Mouse (Mus musculus) naive thymus-derived CD4-positive, alpha-beta T cell, adult 2 months (primary cell): ENCODE data around the gene Fbxw9.

Experiments
- DNase-seq: peaks from one replicate; pipeline ENCODE4 v3.0.0-alpha.2; 2011; ENCODE audit warnings: low read depth

Gene Fbxw9

DNA sequence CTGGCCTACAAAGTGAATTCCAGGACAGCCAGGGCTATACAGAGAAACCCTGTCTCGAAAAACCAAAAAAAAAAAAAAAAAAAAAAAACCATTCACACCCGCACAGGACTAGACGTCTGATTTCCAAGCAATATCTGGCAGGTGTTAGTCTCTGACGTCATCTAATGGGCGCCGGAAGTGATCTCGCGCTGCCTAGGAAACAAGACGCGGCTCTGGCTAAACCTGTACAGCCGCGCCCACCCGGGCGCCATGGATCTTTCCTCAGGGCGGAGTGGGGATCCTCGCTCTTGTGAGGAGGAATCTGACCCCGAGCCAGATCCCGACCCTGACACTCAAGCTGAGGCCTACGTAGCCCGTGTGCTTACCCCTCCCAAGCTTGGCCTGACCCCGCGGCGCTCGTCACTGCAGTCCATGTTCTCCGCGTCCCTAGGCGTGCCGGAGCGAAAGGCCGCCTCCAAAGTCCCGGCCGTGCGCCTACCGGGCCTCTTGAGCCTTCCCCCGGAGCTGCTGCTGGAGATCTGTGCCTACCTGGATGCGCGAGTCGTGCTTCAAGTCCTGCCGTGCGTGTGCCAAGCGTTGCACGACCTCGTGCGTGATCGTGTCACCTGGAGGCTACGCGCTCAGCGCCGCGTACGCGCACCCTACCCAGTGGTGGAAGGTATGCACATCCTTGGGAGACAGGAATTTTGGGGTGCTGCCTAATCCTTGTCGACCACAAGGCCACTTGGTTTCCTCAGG, at the start of gene Fbxw9:
TSS of gene Fbxw9 (plus strand) at position 177 of the 738 bp plus-strand sequence.
- peak; percentile 92 for DNase-seq

DNA sequence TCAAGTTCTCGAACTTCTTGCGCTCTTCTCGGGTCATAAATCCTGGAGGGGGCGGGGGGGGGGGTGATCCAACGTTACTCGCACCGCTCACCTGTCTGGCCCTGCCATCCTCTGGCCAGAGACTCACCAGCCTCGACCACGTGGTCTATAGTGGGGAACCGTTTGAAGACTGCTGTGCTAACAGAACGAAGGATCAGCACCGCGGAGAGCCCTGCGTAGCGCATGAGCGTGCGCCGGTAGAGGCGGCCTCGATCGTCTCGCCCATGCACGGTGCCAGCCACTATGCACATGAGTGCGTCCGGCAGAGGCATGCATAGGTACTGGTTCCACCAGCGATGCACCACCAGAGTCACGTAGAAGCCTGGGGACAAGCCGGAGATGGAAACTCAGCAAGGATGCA, 48.6 kb upstream of the Fbxw9 start:
- DNase-seq, result no peak

DNA sequence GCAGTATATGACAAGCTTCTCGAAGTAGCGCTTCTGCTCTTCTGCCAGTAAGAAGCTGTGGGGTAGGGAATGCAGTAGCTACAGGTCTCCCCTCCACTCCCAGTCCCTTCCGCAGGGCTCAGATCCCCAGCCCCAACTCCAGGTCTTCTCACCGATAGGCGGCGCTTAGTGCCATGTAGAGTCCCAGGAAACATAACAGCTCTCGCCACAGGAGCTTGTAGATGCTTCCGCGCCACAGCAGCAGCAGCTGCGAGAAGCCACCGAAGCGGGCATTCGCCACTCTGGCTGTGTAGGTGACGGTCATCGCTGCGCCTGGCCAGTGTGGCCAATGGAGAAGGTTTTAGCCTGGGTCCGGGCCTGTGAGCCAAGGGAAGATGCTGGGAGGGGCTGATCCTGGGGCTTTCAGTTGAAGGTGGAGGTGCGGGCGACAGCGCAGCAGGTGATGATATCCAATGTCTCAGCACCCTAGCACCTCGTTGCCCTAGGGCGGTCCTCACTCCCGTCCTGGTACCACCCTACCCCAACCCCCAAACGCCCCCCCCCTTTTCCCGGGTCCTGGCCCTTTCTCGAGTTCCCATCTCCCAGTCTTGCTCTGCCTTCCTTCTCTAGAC, 46.5 kb upstream of the Fbxw9 start:
- DNase-seq, result peak; percentile 90

DNA sequence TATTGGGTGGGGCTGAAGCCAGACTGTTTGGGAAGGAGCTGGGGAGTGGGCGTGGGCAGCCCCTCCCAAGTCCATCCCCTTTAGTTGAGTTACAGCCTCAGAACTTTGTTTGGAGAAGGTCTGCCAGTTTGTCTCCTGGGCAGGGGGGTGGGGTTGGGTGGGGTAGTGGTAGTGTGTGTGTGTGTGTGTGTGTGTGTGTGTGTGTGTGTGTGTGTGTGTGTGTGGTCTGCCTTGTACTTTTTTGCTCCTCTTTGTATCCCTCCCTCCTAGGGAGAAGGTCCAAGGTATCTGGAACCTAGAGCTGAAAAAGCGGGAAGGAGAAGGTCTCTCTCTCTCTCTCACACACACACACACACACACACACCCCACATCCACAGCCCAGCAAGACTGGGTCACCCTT, 45.4 kb upstream of the Fbxw9 start, which contains the start of gene Best2:
TSS of gene Best2 (minus strand) at position 101 of the 400 bp plus-strand sequence.
- no peak for DNase-seq

DNA sequence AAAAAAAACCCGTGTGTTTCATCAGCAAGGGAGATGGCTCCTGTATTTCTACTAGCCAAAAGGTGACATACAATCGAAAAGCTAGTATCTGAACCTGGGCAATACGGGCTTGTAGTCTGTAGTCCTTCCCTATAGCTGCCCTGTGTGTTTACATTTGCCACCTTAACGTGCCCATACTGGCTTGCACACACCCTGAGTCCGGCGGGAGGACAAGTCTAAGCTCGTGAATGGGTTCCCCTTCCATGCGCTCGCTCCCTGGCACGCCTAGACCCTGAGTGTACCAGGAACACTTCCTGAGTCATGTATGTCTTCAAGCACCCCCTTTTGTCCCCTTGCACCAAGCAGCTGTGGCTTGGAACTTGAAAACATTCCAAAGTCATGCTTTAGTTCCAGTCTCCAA, 43.1 kb upstream of the Fbxw9 start:
- no peak for DNase-seq

DNA sequence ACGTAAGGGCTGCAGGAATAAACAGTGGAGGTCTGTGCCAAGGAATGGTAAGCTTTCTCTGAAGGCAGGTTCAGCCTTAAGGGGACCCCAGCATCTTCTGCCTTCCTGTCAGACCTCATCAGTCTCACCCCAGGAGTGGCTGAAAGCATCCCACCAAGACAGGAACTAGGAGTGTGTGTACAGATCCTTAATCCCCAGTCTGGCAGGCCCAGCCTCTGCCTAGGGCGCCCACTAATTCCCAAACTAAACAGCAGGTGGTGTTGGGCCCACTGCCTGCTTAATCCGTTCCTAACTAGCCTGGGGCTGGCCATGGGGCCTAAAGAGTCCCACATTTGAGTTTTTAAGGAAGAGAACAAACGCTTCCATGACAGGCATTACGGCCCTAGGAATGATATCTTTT, 42.6 kb upstream of the Fbxw9 start:
- no peak for DNase-seq

DNA sequence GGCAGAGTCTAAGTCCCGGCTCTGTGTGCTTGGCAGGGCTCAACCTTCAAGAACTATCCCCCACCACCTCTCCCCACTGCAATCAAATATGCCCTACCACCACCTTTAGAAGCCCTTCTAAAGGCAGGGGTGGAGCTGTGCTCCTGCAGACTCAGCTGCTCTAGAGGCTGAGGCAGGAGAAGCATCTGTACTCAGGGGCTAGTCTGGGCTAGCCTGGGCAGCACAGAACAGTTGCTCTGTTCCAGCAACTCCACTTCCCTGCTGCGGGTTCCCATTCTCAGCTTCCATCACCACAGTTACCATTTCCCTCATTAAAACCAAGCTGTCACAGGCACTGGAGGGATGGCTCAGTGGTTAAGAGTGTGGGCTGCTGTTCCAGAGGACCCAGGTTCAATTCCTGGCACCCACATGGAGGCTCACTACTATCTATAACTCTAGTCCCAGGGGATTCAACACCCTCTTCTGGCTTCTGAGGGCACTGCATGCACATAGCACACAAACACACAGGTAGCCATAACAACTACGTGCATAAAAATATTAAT, 38.3 kb upstream of the Fbxw9 start:
- no peak for DNase-seq

DNA sequence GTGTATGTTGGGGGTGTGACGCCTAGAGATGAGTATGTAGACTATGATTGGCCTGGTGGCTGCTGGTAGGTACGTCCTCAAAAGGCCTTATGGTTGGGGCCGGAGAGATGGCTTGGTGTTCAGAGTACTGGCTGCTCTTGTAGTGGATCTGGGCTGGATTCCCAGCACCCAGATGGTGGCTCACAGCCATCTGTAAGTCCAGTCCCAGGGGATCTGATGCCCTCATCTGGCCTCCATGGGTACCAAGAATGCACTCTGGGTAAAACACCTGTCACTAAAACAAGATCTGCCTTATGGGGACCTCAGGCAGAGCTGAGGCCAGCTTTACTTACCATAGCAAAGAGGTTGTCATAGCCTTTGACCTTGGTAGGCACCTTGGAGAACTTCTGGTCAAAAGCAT, 36.0 kb upstream of the Fbxw9 start:
- DNase-seq, result no peak

DNA sequence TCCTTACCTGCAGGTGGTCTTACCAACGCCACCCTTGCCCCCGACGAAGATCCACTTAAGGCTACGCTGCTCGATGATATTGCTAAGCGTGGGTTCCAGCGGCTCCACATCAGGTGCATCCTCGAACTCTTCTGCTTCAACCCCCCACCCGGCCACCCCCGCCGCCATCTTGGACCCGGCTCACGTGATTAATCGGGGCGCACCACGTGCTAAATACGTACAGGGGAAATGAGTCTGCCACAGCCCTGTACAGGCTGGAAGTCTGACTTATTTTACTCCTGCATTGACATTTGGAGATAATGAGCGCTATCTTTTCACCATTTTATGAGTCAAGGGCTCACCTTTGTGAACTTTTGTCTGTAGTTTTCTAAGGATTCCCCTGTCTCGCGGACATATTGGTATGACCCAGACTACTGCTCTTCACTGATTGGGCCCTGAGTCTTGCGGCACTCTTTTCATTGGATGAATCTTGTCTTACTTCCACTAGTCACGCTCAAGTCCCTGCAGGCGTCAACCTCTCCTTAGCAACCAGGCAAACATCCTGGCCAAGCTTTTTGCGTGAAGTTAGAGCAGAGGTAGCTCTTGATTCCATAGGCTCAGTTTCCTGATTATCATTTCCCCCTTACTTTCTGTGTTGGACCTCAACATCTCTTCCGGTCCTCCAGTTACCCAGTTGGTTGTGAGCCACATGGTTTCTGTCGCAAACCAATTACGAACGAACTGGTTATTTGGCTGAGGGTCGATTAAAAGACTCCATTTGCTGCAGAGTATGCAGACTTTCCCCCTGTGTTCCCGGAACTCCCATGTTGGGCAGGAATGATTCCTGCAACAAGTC, 34.5 kb upstream of the Fbxw9 start, which contains the start of gene Asna1:
TSS of gene Asna1 (minus strand) at position 184 of the 835 bp plus-strand sequence.
- DNase-seq, result peak; percentile 97

DNA sequence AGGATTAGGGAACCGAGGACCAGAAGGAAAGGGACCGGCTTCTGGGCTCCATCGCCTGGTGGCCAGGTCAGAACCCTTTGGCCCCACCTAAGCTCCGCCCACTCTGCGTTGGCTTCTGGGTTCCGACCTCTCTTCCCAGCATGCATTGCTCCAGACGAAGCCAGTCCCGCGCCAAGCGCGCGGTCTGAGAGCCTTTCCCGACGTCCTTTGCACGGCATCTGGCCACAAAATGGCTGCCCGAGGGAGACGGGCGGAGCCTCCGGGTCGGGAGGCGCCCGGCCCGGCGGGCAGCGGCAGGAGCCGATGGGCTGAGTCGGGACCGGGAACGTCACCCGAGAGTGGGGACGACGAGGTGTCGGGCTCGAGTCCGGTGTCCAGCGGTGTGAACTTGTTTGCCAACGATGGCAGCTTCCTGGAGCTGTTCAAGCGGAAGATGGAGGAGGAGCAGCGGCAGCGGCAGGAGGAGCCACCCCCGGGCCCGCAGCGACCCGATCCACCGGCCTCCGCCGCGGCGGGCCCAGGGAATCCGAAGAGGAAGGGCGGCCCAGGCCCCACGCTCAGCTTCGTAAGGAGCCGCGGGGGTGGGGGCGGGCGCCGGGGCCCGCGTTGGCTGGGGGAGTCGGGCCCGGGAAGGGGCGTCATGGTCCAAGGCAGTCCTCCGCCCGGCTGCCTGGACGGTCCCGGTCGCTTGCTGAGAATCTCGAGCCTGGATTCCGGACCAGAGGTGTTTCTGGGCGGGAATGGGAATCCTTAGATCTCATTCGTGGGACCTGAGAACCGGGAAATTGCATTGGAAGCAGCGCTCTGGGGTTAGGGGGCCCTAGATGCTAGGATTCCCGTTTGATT, 33.0 kb upstream of the Fbxw9 start, which contains the start of gene Trir:
TSS of gene Trir (plus strand) at position 154 of the 846 bp plus-strand sequence.
- DNase-seq, result peak; percentile 93

DNA sequence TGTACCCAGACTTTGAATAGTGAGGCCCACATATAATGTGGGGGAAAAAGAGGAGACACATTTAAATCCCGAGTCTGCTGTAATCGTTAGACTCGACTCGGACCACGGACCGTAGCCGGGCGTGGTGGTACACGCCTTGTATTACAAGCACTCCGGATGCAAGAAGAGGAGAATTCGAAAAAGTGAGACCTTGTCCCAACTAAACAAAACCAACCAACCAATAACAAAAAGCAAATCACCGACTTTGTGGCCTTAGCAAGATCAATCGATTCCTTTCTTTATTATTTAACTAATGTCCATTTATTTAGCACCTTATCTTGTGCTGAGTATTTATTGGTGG, 32.4 kb upstream of the Fbxw9 start:
- DNase-seq, result no peak

DNA sequence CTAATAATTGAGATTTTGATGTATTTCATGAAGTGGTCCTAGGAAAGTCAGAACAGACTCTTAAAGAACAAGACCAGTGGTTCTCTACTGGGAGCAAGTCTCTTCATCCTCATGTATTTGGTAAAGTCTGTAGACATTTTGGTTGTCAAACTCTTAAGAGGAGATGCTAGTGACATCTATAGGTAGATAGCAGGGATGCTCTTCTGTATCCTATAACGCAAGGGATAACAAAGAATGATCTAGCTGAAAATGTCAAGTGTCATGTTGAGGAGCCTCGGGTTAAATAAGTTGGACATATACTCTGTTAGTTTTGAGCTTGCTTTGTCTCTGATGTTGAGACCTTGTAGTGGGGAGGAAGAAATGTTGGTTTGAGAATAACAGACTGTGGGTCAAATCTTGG, 31.9 kb upstream of the Fbxw9 start:
- DNase-seq, result peak; percentile 47

DNA sequence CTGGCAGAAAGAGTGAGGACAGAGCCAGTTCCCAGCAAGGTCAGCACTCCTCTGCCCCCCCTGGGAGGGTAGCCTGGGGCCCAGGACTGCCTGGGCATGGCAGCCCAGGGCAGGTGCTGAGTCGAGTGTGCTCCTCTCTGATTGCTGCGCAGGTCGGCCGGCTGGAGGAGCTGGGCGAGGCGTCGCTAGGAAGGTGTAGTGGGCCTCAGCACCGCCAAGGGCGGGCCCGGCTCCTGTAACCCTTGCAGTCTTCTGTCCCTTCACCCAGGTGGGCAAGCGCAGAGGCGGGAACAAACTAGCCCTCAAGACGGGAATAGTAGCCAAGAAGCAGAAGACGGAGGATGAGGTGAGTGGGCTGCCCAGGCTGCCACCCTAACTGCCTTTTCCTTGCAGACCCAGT, 30.6 kb upstream of the Fbxw9 start:
- no peak for DNase-seq

DNA sequence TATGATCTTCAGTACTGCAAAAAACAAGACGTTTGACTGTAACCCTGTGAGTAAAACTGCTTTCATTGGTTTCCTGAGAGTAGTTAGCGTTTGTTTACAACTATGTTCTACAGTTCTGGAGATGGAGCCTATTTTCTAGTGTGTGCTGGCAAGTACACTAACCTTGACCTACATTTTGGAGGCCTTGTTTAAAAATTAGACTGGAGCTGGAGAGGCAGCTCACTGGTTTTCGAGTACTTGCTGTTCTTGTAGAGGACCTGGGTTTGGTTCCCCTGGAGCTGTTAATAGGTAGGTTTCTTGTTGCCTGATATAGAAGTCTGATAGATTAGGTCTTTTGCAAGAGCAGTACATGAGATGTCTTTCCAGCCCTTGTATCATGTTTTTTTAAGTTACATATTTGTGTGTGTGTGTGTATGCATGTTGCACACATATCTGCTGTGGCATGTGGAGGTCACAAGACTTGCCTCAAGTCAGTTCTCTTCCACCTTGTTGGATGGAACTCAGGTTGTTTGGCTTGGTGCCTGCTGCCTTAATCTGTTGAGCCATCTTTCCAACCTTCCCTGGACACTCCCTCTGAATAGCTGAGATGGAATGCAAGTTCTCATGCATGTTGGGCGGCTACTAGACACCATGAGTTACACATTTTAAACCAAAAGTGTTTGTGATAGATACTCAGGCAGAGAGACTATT, 27.1 kb upstream of the Fbxw9 start:
- DNase-seq, result no peak

DNA sequence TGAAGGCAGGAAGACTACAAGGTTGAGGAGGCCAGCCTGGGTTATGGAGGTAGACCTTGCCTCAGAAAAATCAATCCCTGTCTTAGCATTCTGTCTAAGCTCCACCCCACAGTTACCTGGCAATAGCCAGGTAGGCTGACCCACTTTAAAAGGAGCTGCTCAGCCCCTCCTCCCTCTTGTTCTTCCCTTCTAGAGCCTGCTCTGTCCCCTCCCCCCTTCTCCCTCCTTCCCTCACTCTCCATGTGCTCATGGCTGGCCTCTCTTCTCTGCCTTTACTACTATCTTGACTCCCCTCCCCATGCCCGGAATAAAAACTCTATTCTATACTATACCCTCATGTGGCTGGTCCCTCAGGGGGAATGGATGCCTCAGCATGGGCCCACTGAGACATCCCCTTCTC, 26.0 kb upstream of the Fbxw9 start:
- DNase-seq, result no peak

DNA sequence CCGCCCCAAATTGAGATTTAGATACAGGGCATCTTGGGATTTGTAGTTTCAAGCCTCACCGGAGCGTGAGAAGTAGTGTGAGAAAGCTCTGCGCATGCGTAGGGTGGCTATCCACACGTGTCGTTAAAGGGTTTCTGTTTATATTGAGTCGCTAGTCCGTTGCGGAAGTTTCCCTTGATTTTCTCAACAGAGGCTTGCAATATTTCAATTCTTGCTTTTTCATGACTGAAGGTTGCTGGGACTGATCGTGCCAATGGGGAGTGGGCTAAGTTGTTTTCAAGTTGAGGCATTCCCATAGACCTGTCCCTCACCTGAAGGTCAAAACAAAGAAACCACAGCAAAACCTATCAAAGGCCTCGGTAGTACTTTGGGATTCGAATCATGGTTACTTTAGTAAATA, 25.1 kb upstream of the Fbxw9 start:
- DNase-seq, result peak; percentile 93

DNA sequence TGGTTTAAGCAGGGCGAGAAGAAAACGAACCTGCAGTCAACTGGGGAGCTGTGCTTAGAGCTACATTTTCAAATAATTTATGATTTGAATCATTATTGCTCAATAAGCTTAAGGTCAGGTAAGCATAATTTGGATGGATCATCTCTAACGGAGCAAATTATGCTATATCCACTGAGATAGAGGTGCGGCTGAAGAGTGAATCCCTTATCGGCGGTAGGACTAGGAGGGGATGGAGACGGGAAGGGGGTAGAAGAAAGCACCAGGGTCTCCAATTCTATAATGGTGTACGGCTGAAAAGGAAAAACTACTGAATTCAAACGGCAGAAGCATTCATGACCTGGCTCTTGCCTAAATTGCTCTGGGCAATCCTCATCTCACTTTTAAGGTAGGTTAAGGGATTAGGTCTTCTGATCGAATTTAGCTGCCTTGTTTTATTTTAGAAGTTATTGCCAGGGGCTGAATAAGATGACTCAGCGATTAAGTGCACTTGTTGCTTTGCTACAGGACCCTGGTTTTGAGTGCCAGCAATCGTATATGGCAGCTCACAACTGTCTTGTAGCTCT, 24.6 kb upstream of the Fbxw9 start:
- DNase-seq, result peak; percentile 41

DNA sequence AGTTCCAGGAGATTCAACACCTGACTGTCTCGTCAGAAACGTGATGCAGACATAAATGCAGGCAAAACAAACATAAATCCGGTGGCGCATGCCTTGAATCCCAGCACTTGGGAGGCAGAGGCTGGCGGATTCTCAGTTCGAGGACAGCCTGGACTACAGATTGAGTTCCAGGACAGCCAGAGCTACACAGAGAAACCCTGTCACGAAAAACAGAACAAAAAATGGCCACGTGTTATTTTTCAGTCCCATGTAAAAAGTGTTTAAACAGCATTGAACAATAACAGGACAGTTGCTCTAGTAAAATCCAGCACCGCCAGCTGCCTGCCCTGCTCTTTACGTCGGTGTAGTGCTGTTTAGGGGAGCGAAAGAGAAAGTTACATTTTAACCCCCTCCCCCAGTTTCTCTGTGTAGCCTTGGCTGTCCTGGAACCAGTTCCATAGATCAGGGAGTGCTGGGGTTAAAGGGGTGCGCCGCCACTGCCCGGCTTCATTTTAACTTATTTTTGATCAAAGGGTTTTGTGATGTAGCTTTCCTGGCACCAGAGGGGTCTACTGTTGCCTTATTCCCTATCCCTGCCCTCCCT, 24.0 kb upstream of the Fbxw9 start:
- peak; percentile 62 for DNase-seq

DNA sequence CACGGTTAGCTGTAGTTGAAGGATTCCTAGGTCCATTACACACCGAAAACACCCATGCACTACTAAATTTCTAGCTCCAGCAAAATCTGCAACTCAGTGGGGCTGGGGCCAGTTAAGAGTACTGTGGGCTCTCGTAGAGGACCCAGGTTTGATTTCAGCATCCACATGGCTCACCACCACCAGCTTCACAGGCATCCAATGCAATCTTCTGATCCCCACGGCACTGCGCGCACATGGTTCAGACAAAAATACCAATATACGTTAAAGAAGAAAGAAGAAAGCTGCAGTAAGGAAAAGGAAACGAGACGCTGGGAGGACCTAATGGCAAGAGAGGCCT, 23.5 kb upstream of the Fbxw9 start:
- no peak for DNase-seq

DNA sequence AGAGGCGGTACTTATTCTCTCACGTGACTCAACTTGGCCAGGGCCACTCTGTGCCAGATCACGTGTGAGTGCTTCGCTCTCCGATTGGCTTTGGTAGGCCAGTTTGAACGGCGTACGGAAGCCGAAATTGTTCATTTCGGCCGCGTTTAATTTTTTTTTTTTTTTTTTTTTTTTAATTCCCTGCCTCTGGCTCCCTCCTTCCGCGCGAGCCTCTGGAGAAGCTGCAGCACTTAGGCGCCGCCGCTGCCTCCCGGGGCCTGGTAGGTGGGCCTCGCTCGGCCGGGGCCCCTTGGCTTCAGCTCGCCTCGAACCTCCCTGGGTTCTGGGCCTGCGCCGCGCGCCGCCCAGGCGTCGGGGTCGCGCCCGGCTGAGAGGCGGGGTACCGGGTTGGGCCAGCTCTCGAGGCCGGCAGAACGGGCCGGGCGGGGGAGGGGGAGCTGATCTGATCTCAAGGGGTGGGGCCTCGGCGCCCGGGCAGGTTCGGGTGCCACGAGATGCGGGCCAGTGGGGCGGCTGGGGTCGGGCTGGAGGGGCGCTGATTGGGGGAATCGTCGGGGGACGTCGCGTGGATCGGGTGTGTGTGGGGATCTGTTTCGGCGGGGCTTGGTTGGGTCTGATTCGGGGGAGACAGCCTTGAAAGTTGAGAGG, 23.0 kb upstream of the Fbxw9 start, which contains the start of gene Tnpo2:
TSS of gene Tnpo2 (plus strand) at position 198 of the 648 bp plus-strand sequence.
- peak; percentile 94 for DNase-seq
